Mouse (Mus musculus) bone marrow macrophage, adult 2 months (primary cell): ENCODE data around the gene Olfr70. TPM values are rescaled to one million over a fixed set of nuclear protein-coding genes. Genes with fewer than 3 reads are reported as not detected.

ENCODE experiments used
- H3K27ac ChIP-seq: 2 replicates; pipeline ENCODE4 v1.5.1; 2012; ENCODE audit warnings: low read depth, low read length; ENCODE audit not compliant: insufficient read depth
- H3K4me1 ChIP-seq: 2 replicates; pipeline ENCODE4 v1.6.1; 2012; ENCODE audit warnings: low read length; ENCODE audit not compliant: control insufficient read depth, insufficient read depth
- H3K4me3 ChIP-seq: 2 replicates; pipeline ENCODE4 v1.5.1; 2012; ENCODE audit warnings: mild to moderate bottlenecking, low read length, moderate library complexity; ENCODE audit not compliant: insufficient read depth
- CTCF ChIP-seq: IDR thresholded peaks from 2 replicates; pipeline ENCODE4 v1.5.1; 2012; ENCODE audit warnings: low read depth, mild to moderate bottlenecking, low read length, moderate library complexity
- POLR2A ChIP-seq: IDR thresholded peaks from 2 replicates; pipeline ENCODE4 v1.6.1; 2012; ENCODE audit warnings: mild to moderate bottlenecking, low read depth, low read length, borderline replicate concordance
- polyA plus RNA-seq: library from polyadenylated mRNA; stranded (reverse); fragments of >200 nt; gene quantifications from 2 replicates; pipeline ENCODE4 v1.2.4, GENCODE M21; 2012; ENCODE audit not compliant: missing spikeins, insufficient read depth, insufficient read length

Gene Olfr70
- polyA plus RNA-seq, 1 experiment = not detected

- no peak for TF ChIP-seq CTCF
- TF ChIP-seq POLR2A = no peak
- H3K27ac ChIP-seq = no peak overlapping the region
- no peak overlapping the region for H3K4me3 ChIP-seq
- H3K4me1 ChIP-seq = no peaks in the 10 kb centered on the region
Measured at GRCm38 (mm10) chr4:43678541-43678940, 22.1 kb downstream of the Olfr70 start.

- Histone ChIP-seq H3K4me3 (no peak overlapping the region), H3K4me1 (no peaks in the 10 kb centered on the region), H3K27ac (no peak overlapping the region)
- TF ChIP-seq POLR2A = no peak
- TF ChIP-seq CTCF = no peak
Measured at GRCm38 (mm10) chr4:43675608-43676007, 25.0 kb downstream of the Olfr70 start.

DNA sequence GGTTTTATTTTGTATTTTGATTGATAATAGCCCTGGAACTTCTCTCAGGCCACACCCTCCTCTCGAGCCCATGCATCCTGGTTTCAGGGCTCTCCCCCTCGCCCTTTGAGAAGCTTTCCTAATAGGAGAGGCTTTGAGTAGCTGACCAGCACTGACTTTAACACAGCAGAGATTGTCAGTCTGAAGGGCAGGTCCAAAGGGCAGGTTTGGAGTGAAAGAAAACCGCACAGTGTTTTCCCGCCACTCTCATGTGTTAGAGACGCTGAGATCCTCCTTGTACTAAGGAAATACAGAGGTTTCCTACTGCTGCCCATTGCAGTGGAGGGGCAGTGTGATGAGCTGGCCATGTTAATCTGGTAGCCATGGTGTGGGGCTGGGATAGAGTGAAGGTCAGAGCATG, 25.6 kb downstream of the Olfr70 start:
- no peak overlapping the region for H3K27ac ChIP-seq
- H3K4me1 ChIP-seq = no peaks in the 10 kb centered on the region
- TF ChIP-seq CTCF = no peak
- TF ChIP-seq POLR2A = no peak
- no peak overlapping the region for H3K4me3 ChIP-seq

DNA sequence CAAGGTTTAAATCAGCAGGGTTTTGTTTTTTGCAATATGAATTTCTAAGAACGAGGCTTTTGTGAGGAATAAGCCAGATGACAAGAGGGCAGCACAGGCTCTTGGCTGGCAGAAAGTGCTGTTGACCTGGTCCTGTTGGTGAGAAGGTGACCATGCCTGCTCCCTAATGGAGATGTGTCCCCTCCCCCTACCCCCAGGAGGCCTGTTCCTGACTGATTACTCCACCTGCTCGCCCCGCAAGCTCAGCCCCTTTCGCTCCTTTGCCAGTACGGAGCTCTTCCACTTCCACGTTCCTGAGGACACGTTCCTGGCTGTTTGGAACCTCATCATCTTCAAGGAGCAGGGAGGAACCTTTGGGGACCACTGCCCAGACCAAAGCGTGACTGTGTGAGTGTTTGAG, 26.9 kb downstream of the Olfr70 start:
- Histone ChIP-seq H3K4me3 (no peak overlapping the region), H3K27ac (no peak overlapping the region), H3K4me1 (peaks cover 6% of the 10 kb centered on the region)
- TF ChIP-seq POLR2A = no peak
- TF ChIP-seq CTCF = no peak

DNA sequence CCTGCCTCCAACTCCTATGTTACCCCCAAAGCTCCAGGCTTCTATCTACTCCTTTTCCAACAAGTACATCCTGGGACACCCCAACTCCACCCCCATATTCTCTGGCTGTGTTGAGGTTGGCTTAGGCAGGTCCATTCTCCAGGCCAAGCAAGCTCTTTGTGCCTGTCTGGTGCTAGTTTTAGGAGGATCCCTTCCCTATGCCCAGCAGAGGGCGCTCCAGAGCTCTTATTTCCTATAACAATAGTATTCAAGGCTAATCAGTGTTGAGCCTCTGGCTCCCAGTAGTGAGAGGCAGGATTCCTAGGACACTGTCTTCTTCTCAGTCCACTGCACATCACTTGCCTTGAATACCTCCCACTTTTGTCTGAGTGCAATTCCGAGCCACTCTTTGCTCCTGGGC, 28.5 kb downstream of the Olfr70 start:
- peaks cover 9% of the 10 kb centered on the region for H3K4me1 ChIP-seq
- no peak for TF ChIP-seq POLR2A
- TF ChIP-seq CTCF = peak; percentile 58
- no peak overlapping the region for H3K4me3 ChIP-seq
- H3K27ac ChIP-seq = no peak overlapping the region

- TF ChIP-seq CTCF = no peak
- TF ChIP-seq POLR2A = no peak
- H3K27ac ChIP-seq = no peak overlapping the region
- H3K4me3 ChIP-seq = peak overlapping the region; percentile 73
- peaks cover 9% of the 10 kb centered on the region for H3K4me1 ChIP-seq
Measured at GRCm38 (mm10) chr4:43669428-43669794, 31.2 kb downstream of the Olfr70 start.

DNA sequence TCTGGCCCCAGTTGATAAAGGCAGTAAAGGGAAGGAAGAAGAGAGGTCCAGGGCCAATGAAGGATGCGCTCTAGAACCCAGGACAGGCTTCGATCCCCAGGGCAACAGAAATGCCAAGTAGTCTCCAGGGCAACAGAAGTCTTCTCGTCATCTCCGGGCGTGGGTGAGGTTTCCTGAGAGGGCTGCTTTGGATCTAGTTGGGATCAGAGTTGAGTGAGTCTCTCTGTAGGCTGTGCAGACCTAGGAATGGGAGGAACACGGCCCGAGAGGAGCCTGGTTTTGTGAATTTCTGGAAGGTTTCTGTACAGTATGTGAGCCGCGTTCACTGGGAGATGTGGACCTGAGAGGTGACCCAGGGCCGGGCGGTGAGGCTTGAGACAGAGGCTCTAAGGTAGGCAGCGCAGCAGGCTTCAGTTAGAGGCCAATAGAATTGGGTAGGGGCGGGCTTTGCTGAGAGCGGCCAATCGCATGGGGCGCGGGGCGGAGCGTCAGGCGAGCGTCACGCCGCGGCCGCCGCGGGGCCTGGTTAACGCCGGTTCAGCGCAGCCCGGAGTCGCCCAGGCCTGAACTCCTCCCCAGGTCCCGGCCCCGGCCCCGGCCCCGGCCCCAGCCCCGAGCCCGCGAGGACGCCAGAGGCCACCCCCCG, 31.7 kb downstream of the Olfr70 start, which contains the start of the genes Tmem8b and Fam221b:
TSS of gene Tmem8b (plus strand) at position 190 of the 646 bp plus-strand sequence.
TSS of gene Fam221b (minus strand) at position 364 of the 646 bp plus-strand sequence.
- no peak for TF ChIP-seq POLR2A
- TF ChIP-seq CTCF = no peak; the same call in 1 of the 2 replicates
- Histone ChIP-seq H3K27ac (no peak within 1 kb of the TSS), H3K4me1 (peaks cover 9% of the 10 kb centered on the region), H3K4me3 (peak within 1 kb of the TSS; percentile 73)

- peaks cover 9% of the 10 kb centered on the region for H3K4me1 ChIP-seq
- no peak overlapping the region for H3K27ac ChIP-seq
- no peak for TF ChIP-seq POLR2A
- TF ChIP-seq CTCF = no peak
- H3K4me3 ChIP-seq = no peak overlapping the region
Measured at GRCm38 (mm10) chr4:43666412-43666811, 34.2 kb downstream of the Olfr70 start.

DNA sequence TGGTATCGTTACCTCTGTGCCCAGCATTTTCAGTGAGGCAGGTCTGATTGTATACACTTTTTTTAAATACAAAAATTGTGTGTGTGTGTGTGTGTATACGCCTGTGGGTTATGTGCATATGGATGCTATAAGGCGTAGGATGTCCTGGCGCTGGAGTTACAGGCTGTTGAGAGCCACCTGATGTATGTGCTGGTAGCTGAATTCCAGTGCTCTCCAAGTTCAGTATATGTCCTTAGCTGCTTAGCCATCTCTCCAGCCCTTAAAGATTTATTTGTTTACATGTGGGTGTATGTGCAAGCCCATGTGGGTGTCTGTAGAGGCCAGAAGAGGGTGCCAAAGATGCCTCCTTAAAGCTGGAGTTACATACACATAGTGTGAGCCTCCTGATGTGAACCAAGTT, 43.5 kb downstream of the Olfr70 start:
- Histone ChIP-seq H3K27ac (no peak overlapping the region), H3K4me3 (no peak overlapping the region), H3K4me1 (peaks cover 3% of the 10 kb centered on the region)
- TF ChIP-seq CTCF (no peak), POLR2A (no peak)

- Histone ChIP-seq H3K27ac (no peak within 1 kb of the TSS), H3K4me3 (peak within 1 kb of the TSS; percentile 80), H3K4me1 (peaks cover 3% of the 10 kb centered on the region)
- TF ChIP-seq POLR2A = no peak
- no peak for TF ChIP-seq CTCF
Measured at GRCm38 (mm10) chr4:43656339-43657109, 44.1 kb downstream of the Olfr70 start, which contains the start of gene Hint2. TSS of gene Hint2 (minus strand) at chr4:43656466.
